Mouse (Mus musculus) bone marrow macrophage, adult 2 months (primary cell): Measurements from ENCODE around the gene Tmbim4.

Experiments
- CTCF ChIP-seq: IDR thresholded peaks from 2 replicates; pipeline ENCODE4 v1.5.1; 2012; ENCODE audit warnings: low read depth, mild to moderate bottlenecking, low read length, moderate library complexity
- POLR2A ChIP-seq: IDR thresholded peaks from 2 replicates; pipeline ENCODE4 v1.6.1; 2012; ENCODE audit warnings: mild to moderate bottlenecking, low read depth, low read length, borderline replicate concordance

DNA sequence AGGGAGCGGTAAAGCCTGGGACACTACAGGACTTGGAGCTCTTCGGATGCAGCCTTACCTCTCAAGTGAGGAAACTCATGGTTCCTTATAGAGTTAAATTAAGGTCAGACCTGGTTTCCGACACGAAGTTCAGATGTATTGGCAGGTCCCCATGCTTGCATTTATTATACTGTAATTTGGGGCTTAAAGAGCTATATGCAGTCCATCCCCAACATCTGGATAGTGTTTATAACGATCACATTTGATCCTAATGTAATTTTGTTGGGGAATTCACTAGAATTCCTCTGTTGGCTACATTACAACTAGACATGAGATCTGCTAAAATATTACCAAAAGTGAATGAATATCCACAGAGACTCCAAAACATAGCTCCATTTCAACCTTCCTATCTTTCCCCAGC lies 44.3 kb downstream of the Tmbim4 start:
- TF ChIP-seq CTCF (no peak), POLR2A (no peak)
